Mouse (Mus musculus) heart, postnatal 25 days (tissue): ENCODE data around the gene Bdkrb2. TPM values are rescaled to one million over a fixed set of nuclear protein-coding genes. Genes with fewer than 3 reads are reported as not detected.

Experiments used
- DNase-seq: peaks from one replicate; pipeline ENCODE4 v3.0.0; 2022; ENCODE audit warnings: low spot score
- intact Hi-C: fragments of 180-260 bp; cut with DNase I; formaldehyde crosslinking; loops from one replicate; pipeline ENCODE4 v1.15.1; 2025
- total RNA-seq, 2 experiments: library from RNA; stranded (reverse); gene quantifications; 2 replicates each; pipeline ENCODE4 v1.2.3; 2021

Bdkrb2 gene
- total RNA-seq, 2 experiments from 2014 or later, result 0.59 to 0.88 TPM

GRCm38 (mm10) chr12:105634374-105635067 lies 71.5 kb downstream of the Bdkrb2 start:
- intact Hi-C loops, result no loop called here
- no peak for DNase-seq

DNA sequence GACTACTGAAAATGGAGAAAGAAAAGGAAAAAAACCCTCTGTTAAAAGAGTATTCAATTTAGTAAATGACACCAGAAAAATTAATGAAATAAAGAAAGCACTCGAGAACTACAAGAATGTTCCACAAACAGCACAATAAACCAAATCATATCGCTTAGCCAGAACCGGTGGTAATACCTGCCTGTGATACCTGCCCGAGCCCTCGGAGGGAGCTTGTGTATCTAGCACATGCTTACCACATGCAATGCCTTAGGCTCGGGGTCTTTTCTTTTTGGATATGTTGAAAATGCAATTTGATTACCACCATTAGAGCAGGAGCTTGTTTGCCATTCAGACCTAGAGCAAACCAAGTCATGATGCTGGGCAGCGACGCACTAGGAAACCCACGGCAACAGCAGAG lies 73.5 kb downstream of the Bdkrb2 start:
- no peak for DNase-seq
- intact Hi-C loops, result no loop called here

DNA sequence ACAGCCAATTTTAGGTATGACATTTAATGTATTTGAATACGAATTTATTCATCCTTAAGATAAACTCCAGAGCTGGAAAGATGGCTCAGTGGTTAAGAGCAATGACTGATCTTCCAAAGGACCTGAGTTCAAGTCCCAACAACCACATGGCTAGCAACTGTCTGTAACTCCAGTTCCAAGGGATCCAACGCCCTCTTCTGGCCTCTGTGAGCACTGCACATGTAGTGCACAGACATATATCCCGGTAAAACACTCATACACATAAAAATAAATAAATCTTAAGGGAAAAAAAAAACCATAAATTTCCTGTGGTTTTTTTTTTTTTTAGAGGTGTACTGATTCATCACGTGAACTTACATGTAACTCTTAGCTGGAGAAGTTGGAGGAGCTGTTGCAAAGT lies 74.5 kb downstream of the Bdkrb2 start:
- DNase-seq, result no peak
- intact Hi-C loops, result no loop called here

DNA sequence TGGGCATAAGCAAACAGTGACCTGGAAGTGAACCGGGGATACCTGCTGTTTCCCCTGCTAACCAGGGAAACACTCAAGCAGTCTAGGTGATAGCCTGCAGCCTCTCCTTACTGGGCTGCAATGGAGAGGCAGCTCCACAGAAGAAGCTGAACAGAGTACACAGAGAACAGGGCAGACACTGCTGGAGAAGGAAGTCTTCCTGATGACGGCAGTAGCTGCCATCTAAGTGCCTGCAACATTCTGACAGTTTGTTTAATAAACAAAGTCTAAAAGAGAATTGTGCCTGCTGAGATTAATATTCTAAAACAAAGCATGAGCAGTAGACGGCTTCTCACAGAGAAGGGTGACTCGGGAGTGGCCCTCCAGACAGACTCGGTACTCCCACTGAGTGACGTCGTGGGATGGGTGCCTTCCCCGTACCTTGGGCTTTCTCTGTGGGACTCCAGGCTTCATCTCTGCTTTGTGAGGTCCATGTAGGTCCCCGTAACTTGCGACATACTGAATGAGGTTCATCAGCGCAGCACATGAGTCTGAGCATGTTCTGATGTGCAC lies 79.8 kb downstream of the Bdkrb2 start:
- no peak for DNase-seq
- intact Hi-C loops, result no loop called here

Other genes with a start within 250 kb of the Bdkrb2 start
- gene Tunar, start 229.4 kb upstream of the Bdkrb2 start, total RNA-seq, result not detected
- under 1 TPM; 0.22 to 0.34 TPM for gene D430019H16Rik, start 109.4 kb upstream of the Bdkrb2 start, total RNA-seq
- not detected for gene Bdkrb1, start 39.9 kb downstream of the Bdkrb2 start, total RNA-seq
- 1 to 10 TPM; 7.0 to 7.6 TPM for gene Gskip, start 121.6 kb downstream of the Bdkrb2 start, total RNA-seq
- gene Atg2b, start 122.0 kb downstream of the Bdkrb2 start, total RNA-seq, result 10 to 100 TPM; 17.0 to 18.8 TPM
- gene Ak7, start 142.8 kb downstream of the Bdkrb2 start, total RNA-seq, result under 1 TPM in 1 of 2 experiments, not detected in 1; 0.08 TPM
- gene Papola, start 221.5 kb downstream of the Bdkrb2 start, total RNA-seq, result 100 to 1,000 TPM; 124 to 133 TPM